Mouse (Mus musculus) liver, embryonic 13.5 days (tissue): ENCODE results near the gene Capn12. TPM values are rescaled to one million over a fixed set of nuclear protein-coding genes. Genes with fewer than 3 reads are reported as not detected.
"Not testable (repeated sequence)": the region's sequence is repeated elsewhere in the genome, so short reads cannot be mapped to it uniquely, and the experiment has no call there.

Source experiments
- ATAC-seq: fragments of 200-750 bp; cut with Nextera tagmentation; 2 replicates; pipeline ENCODE4 v1.8.0; 2017; ENCODE audit warnings: low read depth, mild to moderate bottlenecking, moderate number of reproducible peaks, moderate library complexity
- DNase-seq: peaks from one replicate; pipeline ENCODE4 v3.0.0; 2022
- H3K27ac ChIP-seq: fragments of 300-500 bp; sonication (generic); 2 replicates; pipeline ENCODE4 v1.5.1; 2015; ENCODE audit warnings: moderate library complexity, mild to moderate bottlenecking, inconsistent platforms
- H3K27me3 ChIP-seq: fragments of 300-500 bp; sonication (generic); 2 replicates; pipeline ENCODE4 v1.6.1; 2015; ENCODE audit warnings: mild to moderate bottlenecking, inconsistent platforms
- H3K36me3 ChIP-seq: fragments of 300-500 bp; sonication (generic); 2 replicates; pipeline ENCODE4 v1.6.1; 2015; ENCODE audit warnings: mild to moderate bottlenecking, inconsistent platforms
- H3K4me1 ChIP-seq: fragments of 300-500 bp; sonication (generic); replicated peaks from 2 replicates; pipeline ENCODE4 v1.6.1; 2015; ENCODE audit warnings: inconsistent platforms
- H3K4me2 ChIP-seq: fragments of 300-500 bp; sonication (generic); 2 replicates; pipeline ENCODE4 v1.6.1; 2015; ENCODE audit warnings: inconsistent platforms, mild to moderate bottlenecking, moderate library complexity
- H3K4me3 ChIP-seq: fragments of 300-500 bp; sonication (generic); replicated peaks from 2 replicates; pipeline ENCODE4 v1.5.1; 2015; ENCODE audit warnings: mild to moderate bottlenecking, inconsistent platforms
- H3K9ac ChIP-seq: fragments of 300-500 bp; sonication (generic); 2 replicates; pipeline ENCODE4 v1.6.1; 2015; ENCODE audit warnings: mild to moderate bottlenecking, inconsistent platforms
- H3K9me3 ChIP-seq: fragments of 300-500 bp; sonication (generic); replicated peaks from 2 replicates; pipeline ENCODE4 v1.6.1; 2016; ENCODE audit warnings: inconsistent platforms
- WGBS: fragments of 180-500 bp; shearing (Covaris S2); methylation state at CpG from one replicate; pipeline ENCODE4 v1.1.7; 2015; ENCODE audit not compliant: insufficient replicate concordance; 5-methylcytosine and 5-hydroxymethylcytosine counted together
- polyA plus RNA-seq: library from polyadenylated mRNA; unstranded; fragments of >200 nt; fragmentation: Nextera tagmentation; extraction: Ambion mirVana; gene quantifications from 2 replicates; pipeline ENCODE4 v1.2.1, GENCODE M21; 2015

The Capn12 gene
- polyA plus RNA-seq, 1 experiment from 2014 or later: 0.13 TPM

GRCm38 (mm10) chr7:28863540-28863939 lies 17.7 kb upstream of the Capn12 start, which contains the start of gene Lgals7:
Gene Lgals7, plus strand, starts transcription at chr7:28863853.
- WGBS: 66% methylated on average over 6 of the region's 6 CpGs

GRCm38 (mm10) chr7:28864288-28864750 lies 16.9 kb upstream of the Capn12 start:
- H3K9ac ChIP-seq: no peak overlapping the region
- no peak overlapping the region for H3K4me3 ChIP-seq
- H3K4me2 ChIP-seq: no peak overlapping the region
- H3K9me3 ChIP-seq: peaks cover 4% of the 10 kb centered on the region; the same call in 1 of the 2 replicates
- no peak for ATAC-seq
- 50% methylated on average over 9 of the region's 9 CpGs for WGBS
- DNase-seq: no peak
- peaks cover 39% of the 10 kb centered on the region for H3K4me1 ChIP-seq
- H3K36me3 ChIP-seq: no peaks in the 10 kb centered on the region
- no peak overlapping the region for H3K27ac ChIP-seq
- H3K27me3 ChIP-seq: no peaks in the 10 kb centered on the region

More at GRCm38 (mm10) chr7:28863540-28863939, 17.7 kb upstream of the Capn12 start, which contains the start of gene Lgals7:
- no peak for ATAC-seq
- Histone ChIP-seq H3K4me3 (no peak within 1 kb of the TSS), H3K9me3 (peaks cover 4% of the 10 kb centered on the region; the same call in 1 of the 2 replicates), H3K9ac (no peak within 1 kb of the TSS), H3K4me1 (peaks cover 39% of the 10 kb centered on the region), H3K27ac (no peak within 1 kb of the TSS), H3K4me2 (no peak within 1 kb of the TSS), H3K27me3 (no peaks in the 10 kb centered on the region), H3K36me3 (no peaks in the 10 kb centered on the region)
- no peak for DNase-seq

GRCm38 (mm10) chr7:28865481-28866300 lies 15.5 kb upstream of the Capn12 start:
- peak; percentile 85 for DNase-seq
- Histone ChIP-seq H3K4me1 (peaks cover 39% of the 10 kb centered on the region), H3K36me3 (no peaks in the 10 kb centered on the region), H3K4me2 (peak overlapping the region; percentile 66), H3K4me3 (peak overlapping the region; percentile 38), H3K27ac (peak overlapping the region; percentile 66), H3K9ac (peak overlapping the region; percentile 60), H3K9me3 (peaks cover 4% of the 10 kb centered on the region; the same call in 1 of the 2 replicates), H3K27me3 (no peaks in the 10 kb centered on the region)
- 32% methylated on average over 33 of the region's 33 CpGs for WGBS
- ATAC-seq: peak; percentile 79

- Histone ChIP-seq H3K4me3 (peak overlapping the region; percentile 38; the same call in 1 of the 2 replicates), H3K27me3 (no peaks in the 10 kb centered on the region), H3K4me1 (peaks cover 47% of the 10 kb centered on the region), H3K9me3 (no peaks in the 10 kb centered on the region), H3K27ac (peak overlapping the region; percentile 66), H3K36me3 (no peaks in the 10 kb centered on the region), H3K9ac (no peak overlapping the region), H3K4me2 (peak overlapping the region; percentile 66)
- 79% methylated on average over 28 of the region's 28 CpGs for WGBS
- DNase-seq (no peak), ATAC-seq (peak; percentile 43)
These were observed 14.3 kb upstream of the Capn12 start for GRCm38 (mm10) chr7:28866769-28867507.

- H3K9me3 ChIP-seq, H3K36me3 ChIP-seq, H3K27me3 ChIP-seq: not testable (repeated sequence)
- Histone ChIP-seq H3K4me3 (peak overlapping the region; percentile 38; the same call in 1 of the 2 replicates), H3K4me2 (peak overlapping the region; percentile 62), H3K9ac (peak overlapping the region; percentile 43; the same call in 1 of the 2 replicates), H3K4me1 (peaks cover 47% of the 10 kb centered on the region), H3K27ac (peak overlapping the region; percentile 66; the same call in 1 of the 2 replicates)
- DNase-seq (peak; percentile 56), ATAC-seq (peak; percentile 64)
- WGBS: 19% methylated on average over 23 of the region's 23 CpGs
These were observed 13.5 kb upstream of the Capn12 start for GRCm38 (mm10) chr7:28867508-28868340.

- DNase-seq (no peak), ATAC-seq (no peak)
- no peak overlapping the region for H3K27ac ChIP-seq
- H3K27me3 ChIP-seq: no peaks in the 10 kb centered on the region
- H3K4me1 ChIP-seq: peaks cover 26% of the 10 kb centered on the region
- no peak overlapping the region for H3K9ac ChIP-seq
- no peak overlapping the region for H3K4me2 ChIP-seq
- H3K36me3 ChIP-seq: no peaks in the 10 kb centered on the region
- H3K4me3 ChIP-seq: no peak overlapping the region
- H3K9me3 ChIP-seq: no peaks in the 10 kb centered on the region
- 71% methylated on average over 24 of the region's 24 CpGs for WGBS
These were observed 10.1 kb upstream of the Capn12 start for GRCm38 (mm10) chr7:28870901-28871664.

GRCm38 (mm10) chr7:28874565-28874964 lies 6.7 kb upstream of the Capn12 start:
- ATAC-seq: no peak
- 59% methylated on average over 2 of the region's 2 CpGs for WGBS
- H3K4me3 ChIP-seq: no peak overlapping the region

GRCm38 (mm10) chr7:28876099-28876498 lies 5.1 kb upstream of the Capn12 start:
- no peak for ATAC-seq
- Histone ChIP-seq H3K36me3 (no peaks in the 10 kb centered on the region), H3K9me3 (no peaks in the 10 kb centered on the region), H3K4me2 (no peak overlapping the region), H3K4me3 (no peak overlapping the region), H3K9ac (no peak overlapping the region), H3K27me3 (no peaks in the 10 kb centered on the region), H3K27ac (peak overlapping the region; percentile 20; the same call in 1 of the 2 replicates), H3K4me1 (peaks cover 34% of the 10 kb centered on the region)
- DNase-seq: no peak
- 80% methylated on average over 4 of the region's 4 CpGs for WGBS

More at GRCm38 (mm10) chr7:28874565-28874964, 6.7 kb upstream of the Capn12 start:
- no peaks in the 10 kb centered on the region for H3K9me3 ChIP-seq
- peaks cover 37% of the 10 kb centered on the region for H3K4me1 ChIP-seq
- H3K4me2 ChIP-seq: no peak overlapping the region
- H3K36me3 ChIP-seq: no peaks in the 10 kb centered on the region
- H3K9ac ChIP-seq: no peak overlapping the region
- no peak for DNase-seq
- no peaks in the 10 kb centered on the region for H3K27me3 ChIP-seq
- no peak overlapping the region for H3K27ac ChIP-seq

- ATAC-seq: peak; percentile 96
- Histone ChIP-seq H3K9ac (no peak overlapping the region), H3K4me2 (peak overlapping the region; percentile 6), H3K4me3 (no peak overlapping the region), H3K9me3 (no peaks in the 10 kb centered on the region), H3K36me3 (no peaks in the 10 kb centered on the region), H3K27me3 (no peaks in the 10 kb centered on the region), H3K4me1 (peaks cover 32% of the 10 kb centered on the region), H3K27ac (peak overlapping the region; percentile 87)
- peak; percentile 74 for DNase-seq
- WGBS: 33% methylated on average over 7 of the region's 7 CpGs
These were observed 4.1 kb upstream of the Capn12 start for GRCm38 (mm10) chr7:28877155-28877554.

GRCm38 (mm10) chr7:28877856-28878255 lies 3.4 kb upstream of the Capn12 start:
- WGBS: 72% methylated on average over 4 of the region's 4 CpGs
- Histone ChIP-seq H3K9ac (peak overlapping the region; percentile 7), H3K9me3 (no peaks in the 10 kb centered on the region), H3K27ac (peak overlapping the region; percentile 87), H3K4me3 (no peak overlapping the region), H3K4me1 (peaks cover 32% of the 10 kb centered on the region), H3K4me2 (peak overlapping the region; percentile 6), H3K36me3 (no peaks in the 10 kb centered on the region), H3K27me3 (no peaks in the 10 kb centered on the region)
- ATAC-seq: no peak
- DNase-seq: no peak
